Mouse (Mus musculus): ENCODE data around the gene Pycr1. TPM values are rescaled to one million over a fixed set of nuclear protein-coding genes. Genes with fewer than 3 reads are reported as not detected.
A peak's percentile ranks its signal among the peaks of the same experiment; 100 is the strongest.

Pycr1 gene
- total and polyA plus RNA-seq, 2 experiments from 2014 or later = 2.1 to 6.3 TPM

DNA sequence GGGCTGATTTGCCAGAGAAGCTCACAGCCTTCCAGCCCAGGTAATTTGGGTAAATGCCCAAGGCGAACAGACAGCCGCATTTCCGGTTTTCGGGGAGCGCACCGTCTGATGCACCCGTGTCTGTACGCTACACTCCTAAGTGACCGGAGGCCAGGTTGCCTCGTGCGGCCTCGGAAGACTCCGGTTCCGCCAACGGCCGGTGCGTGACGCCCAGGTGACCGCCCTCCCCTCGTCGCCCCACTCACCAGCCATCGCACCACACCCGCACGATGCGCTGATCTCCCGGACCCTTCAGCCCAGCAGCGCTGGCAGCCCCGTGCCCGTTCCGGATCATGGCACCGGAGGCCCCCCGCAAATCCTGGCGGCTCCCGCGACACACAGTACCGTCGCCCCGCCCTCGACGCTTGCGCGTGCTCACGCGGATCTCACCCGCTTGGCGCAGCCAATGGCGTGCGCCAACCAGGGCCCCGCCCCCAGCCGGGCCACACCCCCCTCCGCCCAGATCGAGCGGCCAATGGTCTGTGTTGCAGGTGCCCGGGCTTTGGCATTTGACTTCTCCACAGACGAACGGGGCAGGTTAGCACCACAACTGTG lies 26.0 kb downstream of the Pycr1 start, which contains the start of gene Pcyt2:
TSS of gene Pcyt2 (minus strand) at position 418 of the 594 bp plus-strand sequence.
- under 1% methylated on average over 56 of the region's 56 CpGs for WGBS

DNA sequence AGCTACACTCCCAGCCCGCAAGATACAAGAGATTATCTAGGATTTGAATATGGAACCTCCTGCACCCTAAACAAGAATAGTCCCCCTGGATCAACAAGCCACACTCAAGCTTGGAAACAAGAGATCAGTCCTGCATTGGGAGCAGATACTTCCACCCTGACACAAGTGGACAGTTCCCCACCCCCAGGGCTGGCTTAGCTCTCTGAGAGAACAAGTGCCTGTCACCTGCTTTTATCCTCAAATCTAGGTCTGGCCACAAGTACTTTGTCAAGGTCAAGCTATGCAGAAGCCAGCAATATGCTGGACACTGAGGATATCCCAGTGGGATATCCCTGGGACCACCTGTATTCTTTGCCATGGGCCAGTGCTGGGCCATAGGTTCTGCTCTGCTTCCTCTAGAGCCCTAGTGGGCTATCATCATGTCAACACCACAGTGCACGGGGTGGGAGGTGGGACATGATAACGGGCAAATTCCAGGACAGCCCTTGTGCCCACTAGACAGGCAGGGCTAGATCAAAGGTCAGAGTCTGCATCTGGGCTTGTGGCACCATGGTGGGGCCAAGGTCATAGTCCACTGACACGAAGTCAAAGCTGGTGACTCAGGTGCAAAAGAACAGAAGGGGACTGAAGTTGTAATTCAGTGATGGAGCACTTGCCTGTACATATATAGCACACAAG lies 26.8 kb downstream of the Pycr1 start:
- peak overlapping the region; percentile 84 for H3K27ac ChIP-seq (ENCODE audit: low read depth)
- DNase-seq (ENCODE audit: low spot score) (no peak), ATAC-seq (ENCODE audit: insufficient read depth, low read depth) (no peak)

More for the DNA sequence above, 26.0 kb downstream of the Pycr1 start, which contains the start of gene Pcyt2:
- no peaks in the 10 kb centered on the region for H3K9me3 ChIP-seq (replicated peaks; ENCODE audit: control insufficient read depth, low read length)
- H3K4me1 ChIP-seq (ENCODE audit: control insufficient read depth, insufficient read depth) = peaks cover 12% of the 10 kb centered on the region
- ATAC-seq (ENCODE audit: insufficient read depth, low read depth) (peak; percentile 97), DNase-seq (ENCODE audit: low spot score) (peak; percentile 82)
- H3K4me2 ChIP-seq (ENCODE audit: low read depth, low read length) = peak within 1 kb of the TSS; percentile 99
- H3K27ac ChIP-seq (ENCODE audit: low read depth) = peak within 1 kb of the TSS; percentile 84
- no peaks in the 10 kb centered on the region for H3K27me3 ChIP-seq (ENCODE audit: control insufficient read depth, insufficient read depth, low read length)
- H3K9ac ChIP-seq (replicated peaks; ENCODE audit: low read depth, low read length) = peak within 1 kb of the TSS; percentile 70
- H3K4me3 ChIP-seq (ENCODE audit: low read depth, low read length) = peak within 1 kb of the TSS; percentile 88
- peaks cover 54% of the 10 kb centered on the region for H3K36me3 ChIP-seq (replicated peaks; ENCODE audit: control insufficient read depth, insufficient read depth, low read length)
- TF ChIP-seq CTCF (IDR thresholded peaks at IDR 0.05; ENCODE audit: low read depth) (no peak), EP300 (IDR thresholded peaks at IDR 0.05; ENCODE audit: low read depth) (peak; percentile 53; the same call in 1 of the 2 replicates)

GRCm38 (mm10) chr11:120615606-120616203 lies 27.9 kb downstream of the Pycr1 start:
- Histone ChIP-seq H3K27me3 (ENCODE audit: control insufficient read depth, insufficient read depth, low read length) (no peaks in the 10 kb centered on the region), H3K9ac (replicated peaks; ENCODE audit: low read depth, low read length) (no peak overlapping the region), H3K9me3 (replicated peaks; ENCODE audit: control insufficient read depth, low read length) (no peaks in the 10 kb centered on the region), H3K4me2 (ENCODE audit: low read depth, low read length) (no peak overlapping the region), H3K4me3 (ENCODE audit: low read depth, low read length) (no peak overlapping the region), H3K27ac (ENCODE audit: low read depth) (no peak overlapping the region), H3K4me1 (ENCODE audit: control insufficient read depth, insufficient read depth) (peaks cover 12% of the 10 kb centered on the region), H3K36me3 (replicated peaks; ENCODE audit: control insufficient read depth, insufficient read depth, low read length) (peaks cover 59% of the 10 kb centered on the region)
- DNase-seq (ENCODE audit: low spot score) (no peak), ATAC-seq (ENCODE audit: insufficient read depth, low read depth) (no peak)
- TF ChIP-seq CTCF (IDR thresholded peaks at IDR 0.05; ENCODE audit: low read depth) = no peak
- TF ChIP-seq EP300 (IDR thresholded peaks at IDR 0.05; ENCODE audit: low read depth) = no peak
- 90% methylated on average over 11 of the region's 11 CpGs for WGBS

More for the DNA sequence above, 26.8 kb downstream of the Pycr1 start:
- peak overlapping the region; percentile 88 for H3K4me3 ChIP-seq (ENCODE audit: low read depth, low read length)
- no peaks in the 10 kb centered on the region for H3K27me3 ChIP-seq (ENCODE audit: control insufficient read depth, insufficient read depth, low read length)
- H3K4me1 ChIP-seq (ENCODE audit: control insufficient read depth, insufficient read depth) = peaks cover 12% of the 10 kb centered on the region
- H3K36me3 ChIP-seq (replicated peaks; ENCODE audit: control insufficient read depth, insufficient read depth, low read length) = peaks cover 59% of the 10 kb centered on the region
- peak overlapping the region; percentile 99 for H3K4me2 ChIP-seq (ENCODE audit: low read depth, low read length)
- 36% methylated on average over 4 of the region's 4 CpGs for WGBS
- H3K9ac ChIP-seq (replicated peaks; ENCODE audit: low read depth, low read length) = peak overlapping the region; percentile 70; the same call in 1 of the 2 replicates
- no peaks in the 10 kb centered on the region for H3K9me3 ChIP-seq (replicated peaks; ENCODE audit: control insufficient read depth, low read length)
- TF ChIP-seq CTCF (IDR thresholded peaks at IDR 0.05; ENCODE audit: low read depth) (no peak), EP300 (IDR thresholded peaks at IDR 0.05; ENCODE audit: low read depth) (no peak)

DNA sequence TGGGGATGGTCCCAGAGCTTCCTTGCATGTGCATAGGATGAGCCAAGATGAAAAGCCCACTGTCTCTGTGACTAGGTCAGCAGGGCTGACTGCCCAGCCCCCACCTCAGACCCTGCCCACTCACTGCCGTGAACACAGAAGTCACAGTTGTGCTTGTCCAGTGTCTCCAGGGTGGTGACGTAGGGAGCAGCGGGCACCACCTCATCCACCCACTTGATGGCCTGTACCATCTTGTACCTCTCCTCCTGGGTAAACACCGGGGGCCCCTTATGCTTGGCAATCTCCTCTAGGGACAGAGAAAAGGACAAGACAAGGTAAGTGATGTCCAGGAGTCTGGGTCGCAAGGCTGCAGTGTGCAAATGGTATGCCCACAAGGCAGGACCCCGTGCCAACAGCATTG lies 28.4 kb downstream of the Pycr1 start:
- H3K9ac ChIP-seq (replicated peaks; ENCODE audit: low read depth, low read length) = no peak overlapping the region
- WGBS = 88% methylated on average over 6 of the region's 6 CpGs
- H3K36me3 ChIP-seq (replicated peaks; ENCODE audit: control insufficient read depth, insufficient read depth, low read length) = peaks cover 58% of the 10 kb centered on the region

GRCm38 (mm10) chr11:120613976-120614375 lies 29.6 kb downstream of the Pycr1 start:
- DNase-seq (ENCODE audit: low spot score) (no peak), ATAC-seq (ENCODE audit: insufficient read depth, low read depth) (no peak)
- H3K4me1 ChIP-seq (ENCODE audit: control insufficient read depth, insufficient read depth) = peaks cover 13% of the 10 kb centered on the region
- TF ChIP-seq CTCF (IDR thresholded peaks at IDR 0.05; ENCODE audit: low read depth) = no peak
- TF ChIP-seq EP300 (IDR thresholded peaks at IDR 0.05; ENCODE audit: low read depth) = no peak
- no peak overlapping the region for H3K27ac ChIP-seq (ENCODE audit: low read depth)
- peaks cover 50% of the 10 kb centered on the region for H3K36me3 ChIP-seq (replicated peaks; ENCODE audit: control insufficient read depth, insufficient read depth, low read length)
- H3K9ac ChIP-seq (replicated peaks; ENCODE audit: low read depth, low read length) = no peak overlapping the region
- WGBS = 74% methylated on average over 8 of the region's 8 CpGs
- no peaks in the 10 kb centered on the region for H3K9me3 ChIP-seq (replicated peaks; ENCODE audit: control insufficient read depth, low read length)
- H3K4me2 ChIP-seq (ENCODE audit: low read depth, low read length) = no peak overlapping the region
- H3K4me3 ChIP-seq (ENCODE audit: low read depth, low read length) = no peak overlapping the region
- no peaks in the 10 kb centered on the region for H3K27me3 ChIP-seq (ENCODE audit: control insufficient read depth, insufficient read depth, low read length)

More for the DNA sequence above, 28.4 kb downstream of the Pycr1 start:
- Histone ChIP-seq H3K9me3 (replicated peaks; ENCODE audit: control insufficient read depth, low read length) (no peaks in the 10 kb centered on the region), H3K27me3 (ENCODE audit: control insufficient read depth, insufficient read depth, low read length) (no peaks in the 10 kb centered on the region), H3K4me2 (ENCODE audit: low read depth, low read length) (no peak overlapping the region), H3K4me3 (ENCODE audit: low read depth, low read length) (no peak overlapping the region), H3K27ac (ENCODE audit: low read depth) (no peak overlapping the region), H3K4me1 (ENCODE audit: control insufficient read depth, insufficient read depth) (peaks cover 12% of the 10 kb centered on the region)
- ATAC-seq (ENCODE audit: insufficient read depth, low read depth) (no peak), DNase-seq (ENCODE audit: low spot score) (no peak)
- TF ChIP-seq CTCF (IDR thresholded peaks at IDR 0.05; ENCODE audit: low read depth) = no peak
- TF ChIP-seq EP300 (IDR thresholded peaks at IDR 0.05; ENCODE audit: low read depth) = no peak

Data from heart, postnatal 0 days (tissue).